Mouse (Mus musculus): ENCODE measurements at regions not wholly inside any gene's neighbourhood (a gene's known extent, or its start where the extent isn't known, plus 50 kb on each side); places are given as distances from the start of the nearest gene placed in this dataset.

DNA sequence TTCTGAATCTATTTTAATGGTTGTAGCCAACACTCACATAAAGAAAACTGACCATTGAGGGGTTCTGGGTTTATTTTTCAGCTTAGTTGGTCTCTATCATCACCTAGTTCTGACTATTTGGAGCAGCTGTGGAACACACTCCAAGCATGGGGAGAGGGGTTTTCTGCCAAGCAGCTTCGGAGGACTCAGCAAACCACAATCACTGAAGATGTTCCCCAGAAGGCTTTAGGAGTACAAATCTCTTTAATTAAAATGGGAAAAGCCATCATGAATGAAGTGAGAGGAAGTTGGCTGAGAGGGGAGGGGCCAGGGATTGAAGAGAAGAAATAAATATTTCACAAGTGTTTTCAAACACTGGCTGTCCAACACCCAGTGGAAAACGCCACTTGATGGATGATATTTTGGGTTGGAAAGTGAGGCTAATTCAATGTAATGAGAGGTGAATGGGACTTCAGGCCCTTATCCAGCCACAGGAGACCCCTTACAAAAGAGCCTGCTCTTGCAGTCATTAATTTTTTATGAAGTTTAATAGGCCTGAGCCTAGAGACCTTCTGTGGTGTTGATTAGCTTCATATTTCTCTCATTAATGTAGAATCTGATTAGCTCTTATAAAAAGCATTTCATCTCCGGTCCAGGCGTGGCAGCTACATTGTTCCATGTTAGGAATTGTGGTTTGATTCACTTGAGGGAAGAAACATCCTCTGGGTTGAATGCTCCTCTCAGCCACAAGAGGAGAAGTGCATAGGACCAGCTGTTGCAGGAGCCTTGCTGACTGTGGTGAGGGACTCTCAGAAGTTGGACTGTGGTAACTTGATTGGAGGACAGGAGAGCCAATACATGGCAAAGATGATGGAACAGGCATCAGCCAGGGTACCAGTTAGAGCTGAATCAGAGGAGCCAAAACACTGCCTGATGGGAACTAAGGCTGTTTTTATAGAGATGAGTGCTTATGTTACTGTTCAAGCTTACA lies 598.1 kb upstream of the Camk1g start:
- Histone ChIP-seq H3K4me3 (replicated peaks) (no peak overlapping the region), H3K9me3 (no peaks in the 10 kb centered on the region), H3K4me2 (no peak overlapping the region), H3K4me1 (no peaks in the 10 kb centered on the region), H3K9ac (no peak overlapping the region), H3K27ac (no peak overlapping the region), H3K36me3 (replicated peaks) (no peaks in the 10 kb centered on the region), H3K27me3 (peaks cover 4% of the 10 kb centered on the region; the same call in 1 of the 2 replicates)
- ATAC-seq (ENCODE audit: low FRiP score): no peak
- WGBS: 74% methylated on average over 4 of the region's 4 CpGs

DNA sequence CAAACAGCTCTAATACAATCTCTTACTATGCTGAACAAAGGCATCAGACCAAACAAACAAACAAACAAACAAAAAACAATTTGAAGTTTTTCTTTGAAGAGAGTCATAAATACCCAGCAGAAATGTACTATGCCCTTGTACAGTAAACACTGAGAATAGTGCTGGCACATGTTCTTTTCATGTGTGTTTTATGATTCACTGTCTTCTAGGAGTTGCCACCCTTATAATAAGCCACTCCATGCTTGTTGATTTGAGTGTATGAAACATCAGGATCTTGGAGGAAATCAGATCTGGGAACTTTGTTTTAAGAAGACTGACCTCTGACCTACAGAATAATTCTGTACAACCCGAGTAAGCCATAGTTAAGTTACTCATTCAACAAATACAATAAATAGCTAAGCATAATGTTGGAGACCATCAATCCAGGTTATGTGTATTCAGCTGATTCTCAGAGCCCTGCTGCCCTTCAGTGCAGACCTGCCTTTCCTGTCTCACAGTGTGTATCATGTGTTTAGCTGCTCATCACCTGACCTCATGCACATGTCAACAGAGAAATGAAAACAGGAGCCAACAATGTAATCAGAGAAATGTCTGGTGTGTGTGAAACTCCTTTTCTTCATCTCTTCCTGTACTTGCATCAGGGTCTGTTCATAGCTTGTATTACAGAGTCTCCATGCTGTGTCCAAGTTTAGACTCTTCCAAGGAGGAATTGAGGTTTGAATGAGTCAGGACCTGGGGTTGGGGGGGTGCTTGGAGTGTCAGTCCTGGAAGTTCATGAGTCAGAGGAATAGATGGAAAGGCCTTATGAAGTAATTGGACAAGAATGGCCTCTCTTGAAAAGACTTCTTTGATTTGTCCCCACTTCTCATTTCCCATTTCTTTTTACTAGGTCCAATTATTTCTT lies 596.8 kb upstream of the Camk1g start:
- Histone ChIP-seq H3K9me3 (no peaks in the 10 kb centered on the region), H3K27ac (no peak overlapping the region), H3K27me3 (peaks cover 4% of the 10 kb centered on the region; the same call in 1 of the 2 replicates), H3K36me3 (replicated peaks) (no peaks in the 10 kb centered on the region), H3K4me3 (replicated peaks) (no peak overlapping the region), H3K4me1 (no peaks in the 10 kb centered on the region), H3K9ac (no peak overlapping the region), H3K4me2 (no peak overlapping the region)
- WGBS: 67% methylated on average over 1 of the region's 1 CpGs
- ATAC-seq (ENCODE audit: low FRiP score): no peak

GRCm38 (mm10) chr1:193965278-193965677 lies 595.2 kb upstream of the Camk1g start:
- Histone ChIP-seq H3K4me3 (replicated peaks) (no peak overlapping the region), H3K27ac (no peak overlapping the region), H3K36me3 (replicated peaks) (no peaks in the 10 kb centered on the region), H3K4me2 (no peak overlapping the region), H3K27me3 (no peaks in the 10 kb centered on the region), H3K4me1 (no peaks in the 10 kb centered on the region), H3K9me3 (no peaks in the 10 kb centered on the region), H3K9ac (no peak overlapping the region)
- ATAC-seq (ENCODE audit: low FRiP score): no peak
- 79% methylated on average over 1 of the region's 1 CpGs for WGBS

DNA sequence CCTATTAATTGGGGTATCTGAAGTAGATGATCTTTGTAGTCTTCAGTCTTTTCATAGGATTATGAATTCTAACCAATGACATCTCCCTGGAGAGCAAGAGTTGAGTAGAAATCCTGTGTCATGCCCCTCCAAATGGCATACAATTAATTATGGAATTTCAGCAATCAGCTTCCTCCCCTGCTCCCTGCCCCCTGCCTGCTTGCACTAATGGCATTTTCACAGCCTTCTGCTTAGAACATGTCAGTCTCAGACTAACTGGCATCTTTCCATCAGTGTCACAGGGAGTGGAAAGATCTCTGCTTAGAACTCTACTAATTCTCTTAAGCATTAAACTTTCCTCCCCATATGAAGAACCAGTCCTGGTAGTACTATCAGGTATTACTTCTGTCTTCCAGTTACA lies 581.8 kb upstream of the Camk1g start:
- no peak overlapping the region for H3K27ac ChIP-seq
- no peak overlapping the region for H3K9ac ChIP-seq
- no peaks in the 10 kb centered on the region for H3K36me3 ChIP-seq (replicated peaks)
- no peak overlapping the region for H3K4me2 ChIP-seq
- no peak overlapping the region for H3K4me3 ChIP-seq (replicated peaks)
- no peaks in the 10 kb centered on the region for H3K9me3 ChIP-seq
- no peak for ATAC-seq (ENCODE audit: low FRiP score)
- no peaks in the 10 kb centered on the region for H3K4me1 ChIP-seq
- no peaks in the 10 kb centered on the region for H3K27me3 ChIP-seq

DNA sequence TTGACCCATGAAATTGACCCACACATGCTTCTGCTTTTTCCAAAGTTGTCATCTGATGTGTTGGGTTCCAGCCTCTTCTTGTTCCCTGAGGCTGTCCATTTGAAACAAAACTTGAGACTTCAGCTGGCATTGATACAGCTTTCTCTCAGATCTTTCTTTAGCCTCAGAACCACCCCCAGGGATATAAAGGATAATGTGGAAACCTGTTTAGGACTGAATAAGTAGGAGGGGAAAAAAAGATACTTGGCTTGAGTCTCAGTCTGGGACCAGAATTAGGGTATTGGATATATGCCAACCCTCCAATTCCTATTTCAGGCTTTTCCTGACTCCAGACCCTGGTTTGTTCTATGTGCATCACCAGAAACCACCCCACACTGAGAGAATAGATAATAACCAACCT lies 579.7 kb upstream of the Camk1g start:
- no peaks in the 10 kb centered on the region for H3K4me1 ChIP-seq
- H3K27me3 ChIP-seq: no peaks in the 10 kb centered on the region
- H3K9ac ChIP-seq: no peak overlapping the region
- H3K9me3 ChIP-seq: no peaks in the 10 kb centered on the region
- H3K4me3 ChIP-seq (replicated peaks): no peak overlapping the region
- H3K36me3 ChIP-seq (replicated peaks): no peaks in the 10 kb centered on the region
- no peak for ATAC-seq (ENCODE audit: low FRiP score)
- no peak overlapping the region for H3K4me2 ChIP-seq
- H3K27ac ChIP-seq: no peak overlapping the region

- Histone ChIP-seq H3K9ac (no peak overlapping the region), H3K9me3 (no peaks in the 10 kb centered on the region), H3K4me2 (no peak overlapping the region), H3K4me3 (replicated peaks) (no peak overlapping the region), H3K27ac (no peak overlapping the region), H3K4me1 (no peaks in the 10 kb centered on the region), H3K36me3 (replicated peaks) (no peaks in the 10 kb centered on the region), H3K27me3 (no peaks in the 10 kb centered on the region)
- WGBS: 71% methylated on average over 6 of the region's 6 CpGs
- no peak for ATAC-seq (ENCODE audit: low FRiP score)
Measured at GRCm38 (mm10) chr1:193946953-193947586, 577.0 kb upstream of the Camk1g start.

DNA sequence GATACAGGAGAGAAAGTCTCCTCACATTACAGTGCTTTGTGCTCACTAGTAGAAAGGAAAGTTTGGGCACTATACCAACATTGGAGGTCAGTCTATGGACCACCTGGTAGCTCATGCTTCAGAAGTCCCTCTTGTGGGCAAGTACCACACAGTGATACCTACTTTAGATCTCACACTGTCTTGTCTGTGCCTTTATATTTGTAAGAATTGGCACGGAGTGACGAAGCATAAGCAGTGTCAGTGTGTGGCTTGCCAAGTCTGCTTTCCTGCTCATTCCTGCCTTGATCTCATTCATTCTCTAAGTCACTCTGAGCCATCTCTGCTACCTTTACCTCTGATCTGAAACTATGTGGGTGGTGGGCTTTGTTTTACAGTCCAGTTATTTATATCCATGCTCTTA lies 565.9 kb upstream of the Camk1g start:
- no peak overlapping the region for H3K9ac ChIP-seq
- ATAC-seq (ENCODE audit: low FRiP score): no peak
- no peaks in the 10 kb centered on the region for H3K27me3 ChIP-seq
- no peak overlapping the region for H3K27ac ChIP-seq
- H3K4me2 ChIP-seq: no peak overlapping the region
- no peaks in the 10 kb centered on the region for H3K36me3 ChIP-seq (replicated peaks)
- 0 out of 2 replicates have a peak, but pooled peaks cover 3% of the 10 kb centered on the region for H3K4me1 ChIP-seq
- H3K4me3 ChIP-seq (replicated peaks): no peak overlapping the region
- no peaks in the 10 kb centered on the region for H3K9me3 ChIP-seq
- WGBS: 89% methylated on average over 2 of the region's 2 CpGs

- Histone ChIP-seq H3K27me3 (no peaks in the 10 kb centered on the region), H3K9ac (no peak overlapping the region), H3K36me3 (replicated peaks) (no peaks in the 10 kb centered on the region), H3K4me1 (0 out of 2 replicates have a peak, but pooled peaks cover 3% of the 10 kb centered on the region), H3K4me2 (no peak overlapping the region), H3K4me3 (replicated peaks) (no peak overlapping the region), H3K27ac (no peak overlapping the region), H3K9me3 (no peaks in the 10 kb centered on the region)
- no peak for ATAC-seq (ENCODE audit: low FRiP score)
- WGBS: 0% methylated on average over 1 of the region's 1 CpGs
Measured at GRCm38 (mm10) chr1:193934308-193934707, 564.2 kb upstream of the Camk1g start.

DNA sequence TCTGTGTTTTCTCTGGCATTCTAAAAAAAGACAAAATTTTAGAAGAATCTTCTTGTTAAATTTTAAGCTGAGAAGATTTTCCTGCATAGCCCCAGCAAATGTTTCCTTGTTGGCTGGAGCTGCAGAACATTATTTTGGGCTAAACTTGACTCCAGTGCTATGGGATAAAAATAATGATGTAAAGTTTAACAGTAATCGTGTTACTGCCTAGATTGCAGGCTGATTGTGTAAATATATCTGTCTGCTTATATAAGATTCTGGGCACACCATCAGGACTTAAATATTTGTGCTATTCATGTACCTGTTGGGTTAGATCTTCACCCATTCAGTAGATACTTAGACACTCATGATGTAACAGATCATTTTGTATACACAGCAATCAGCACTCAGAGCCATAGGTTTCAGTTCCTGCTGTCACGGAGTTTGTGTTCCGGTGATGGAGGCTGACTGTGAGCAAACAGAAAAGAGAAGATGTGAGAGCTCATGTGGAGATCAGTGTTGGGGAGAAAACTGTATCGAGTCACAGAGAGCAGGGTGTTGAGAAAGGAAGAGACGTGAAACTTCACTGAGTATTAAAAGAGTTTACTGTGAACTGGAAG lies 561.1 kb upstream of the Camk1g start:
- H3K36me3 ChIP-seq (replicated peaks): no peaks in the 10 kb centered on the region
- H3K27me3 ChIP-seq: no peaks in the 10 kb centered on the region
- H3K9ac ChIP-seq: no peak overlapping the region
- H3K27ac ChIP-seq: no peak overlapping the region
- H3K4me1 ChIP-seq: 0 out of 2 replicates have a peak, but pooled peaks cover 3% of the 10 kb centered on the region
- WGBS: 86% methylated on average over 5 of the region's 5 CpGs
- ATAC-seq (ENCODE audit: low FRiP score): no peak
- H3K4me3 ChIP-seq (replicated peaks): no peak overlapping the region
- H3K4me2 ChIP-seq: no peak overlapping the region
- no peaks in the 10 kb centered on the region for H3K9me3 ChIP-seq

DNA sequence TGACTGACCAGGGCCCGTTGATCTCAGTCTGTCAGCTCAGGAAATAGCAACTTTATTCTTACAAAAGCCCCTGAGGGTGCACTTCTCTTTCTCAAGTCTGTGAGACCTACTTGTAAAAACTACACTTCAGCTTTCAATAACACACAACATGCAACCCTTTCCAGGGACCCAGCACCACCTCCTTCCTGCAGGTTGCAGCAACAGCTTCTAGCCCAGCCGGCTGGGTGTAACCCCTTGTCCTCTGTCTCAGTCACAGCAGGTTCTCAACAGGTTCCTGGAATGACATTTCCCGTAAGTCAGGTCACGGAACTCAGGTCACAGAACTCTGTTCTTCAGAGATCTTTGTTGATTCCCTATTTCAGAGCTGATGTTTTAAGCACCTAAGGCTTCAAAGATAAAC lies 558.5 kb upstream of the Camk1g start:
- Histone ChIP-seq H3K4me2 (no peak overlapping the region), H3K36me3 (replicated peaks) (no peaks in the 10 kb centered on the region), H3K4me3 (replicated peaks) (no peak overlapping the region), H3K27me3 (no peaks in the 10 kb centered on the region), H3K27ac (no peak overlapping the region), H3K4me1 (peaks cover 2% of the 10 kb centered on the region; the same call in 1 of the 2 replicates), H3K9ac (no peak overlapping the region), H3K9me3 (no peaks in the 10 kb centered on the region)
- WGBS: 78% methylated on average over 4 of the region's 4 CpGs
- no peak for ATAC-seq (ENCODE audit: low FRiP score)

GRCm38 (mm10) chr1:193922756-193923155 lies 552.7 kb upstream of the Camk1g start:
- Histone ChIP-seq H3K36me3 (replicated peaks) (no peaks in the 10 kb centered on the region), H3K4me3 (replicated peaks) (no peak overlapping the region), H3K9me3 (no peaks in the 10 kb centered on the region), H3K27ac (no peak overlapping the region), H3K27me3 (no peaks in the 10 kb centered on the region), H3K4me2 (no peak overlapping the region), H3K4me1 (peaks cover 2% of the 10 kb centered on the region; the same call in 1 of the 2 replicates), H3K9ac (no peak overlapping the region)
- WGBS: 87% methylated on average over 4 of the region's 4 CpGs
- ATAC-seq (ENCODE audit: low FRiP score): no peak

DNA sequence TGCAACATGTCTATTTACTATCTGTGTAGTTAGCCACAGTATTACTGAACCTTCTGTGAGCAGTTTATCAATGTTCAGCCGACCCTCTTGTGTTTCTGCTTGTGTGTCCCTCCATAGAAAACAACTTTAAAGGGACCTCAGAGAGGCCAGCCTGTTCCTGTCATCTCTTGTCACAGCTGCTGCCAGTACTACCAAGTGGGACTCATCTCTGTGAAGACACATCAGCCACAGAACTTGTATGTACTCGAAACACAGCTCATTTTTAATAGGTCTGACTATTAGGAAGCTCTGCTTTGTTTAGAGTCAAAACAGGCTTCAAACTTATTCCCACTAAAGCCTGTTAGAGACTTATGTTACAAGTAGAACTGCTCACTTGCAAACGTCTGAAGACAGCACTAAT lies 549.1 kb upstream of the Camk1g start:
- H3K4me3 ChIP-seq (replicated peaks): no peak overlapping the region
- ATAC-seq (ENCODE audit: low FRiP score): no peak
- H3K9me3 ChIP-seq: no peaks in the 10 kb centered on the region
- H3K9ac ChIP-seq: no peak overlapping the region
- 62% methylated on average over 3 of the region's 3 CpGs for whole genome bisulfite sequencing
- H3K27ac ChIP-seq: no peak overlapping the region
- no peaks in the 10 kb centered on the region for H3K27me3 ChIP-seq
- no peaks in the 10 kb centered on the region for H3K36me3 ChIP-seq (replicated peaks)
- no peak overlapping the region for H3K4me2 ChIP-seq
- H3K4me1 ChIP-seq: peaks cover 2% of the 10 kb centered on the region; the same call in 1 of the 2 replicates

Measured in forebrain, embryonic 12.5 days (tissue).